Mouse (Mus musculus): ENCODE data around the gene Wdr76. TPM values are rescaled to one million over a fixed set of nuclear protein-coding genes. Genes with fewer than 3 reads are reported as not detected.

Wdr76 gene
- polyA plus RNA-seq, 1 experiment from 2014 or later: 9.1 TPM

GRCm38 (mm10) chr2:121587523-121588308, 81.2 kb downstream of the Wdr76 start:
- Histone ChIP-seq H3K36me3 (no peaks in the 10 kb centered on the region), H3K27ac (peak overlapping the region; percentile 74; the same call in 1 of the 2 replicates), H3K27me3 (ENCODE audit: low read depth, poor library complexity, severe bottlenecking) (0 out of 2 replicates have a peak, but pooled peaks cover 3% of the 10 kb centered on the region), H3K9me3 (replicated peaks) (no peaks in the 10 kb centered on the region), H3K4me1 (peaks cover 23% of the 10 kb centered on the region), H3K4me3 (0 out of 2 replicates have a peak overlapping the region, but pooled peaks have one; percentile 13)
- WGBS: 31% methylated on average over 12 of the region's 12 CpGs
- peak; percentile 60 for DNase-seq (ENCODE audit: low spot score)

- no peak for DNase-seq (ENCODE audit: low spot score)
- Histone ChIP-seq H3K27ac (peak overlapping the region; percentile 74), H3K36me3 (no peaks in the 10 kb centered on the region), H3K27me3 (ENCODE audit: low read depth, poor library complexity, severe bottlenecking) (0 out of 2 replicates have a peak, but pooled peaks cover 3% of the 10 kb centered on the region), H3K4me3 (0 out of 2 replicates have a peak overlapping the region, but pooled peaks have one; percentile 13), H3K4me1 (peaks cover 23% of the 10 kb centered on the region), H3K9me3 (replicated peaks) (no peaks in the 10 kb centered on the region)
- WGBS: 54% methylated on average over 4 of the region's 4 CpGs
These were observed 81.8 kb downstream of the Wdr76 start for GRCm38 (mm10) chr2:121588309-121588694.

- DNase-seq (ENCODE audit: low spot score): no peak
- Histone ChIP-seq H3K9me3 (replicated peaks) (no peaks in the 10 kb centered on the region), H3K4me3 (no peak overlapping the region), H3K27ac (no peak overlapping the region), H3K4me1 (peaks cover 31% of the 10 kb centered on the region), H3K27me3 (ENCODE audit: low read depth, poor library complexity, severe bottlenecking) (0 out of 2 replicates have a peak, but pooled peaks cover 3% of the 10 kb centered on the region), H3K36me3 (no peaks in the 10 kb centered on the region)
- 65% methylated on average over 3 of the region's 3 CpGs for WGBS
These were observed 87.6 kb downstream of the Wdr76 start for GRCm38 (mm10) chr2:121594131-121594530.

Other genes starting within 250 kb of the Wdr76 start
- 116 and 135 TPM in 2 replicates for gene Trp53bp1, start 235.3 kb upstream of the Wdr76 start, polyA plus RNA-seq (2016; fragmentation: Nextera tagmentation; extraction: Ambion mirVana)
- gene Map1a, start 217.1 kb upstream of the Wdr76 start, polyA plus RNA-seq (2016; fragmentation: Nextera tagmentation; extraction: Ambion mirVana): 1.5 and 2.0 TPM in 2 replicates
- 7.5 and 8.9 TPM in 2 replicates for gene Ppip5k1, start 151.3 kb upstream of the Wdr76 start, polyA plus RNA-seq (2016; fragmentation: Nextera tagmentation; extraction: Ambion mirVana)
- 0.59 and 1.5 TPM in 2 replicates for gene Ckmt1, start 149.0 kb upstream of the Wdr76 start, polyA plus RNA-seq (2016; fragmentation: Nextera tagmentation; extraction: Ambion mirVana)
- gene Strc, start 119.6 kb upstream of the Wdr76 start, polyA plus RNA-seq (2016; fragmentation: Nextera tagmentation; extraction: Ambion mirVana): not detected in 2 replicates
- 603 and 646 TPM in 2 replicates for gene Pdia3, start 92.9 kb upstream of the Wdr76 start, polyA plus RNA-seq (2016; fragmentation: Nextera tagmentation; extraction: Ambion mirVana)
- 2.3 and 2.9 TPM in 2 replicates for gene Catsper2, start 92.9 kb upstream of the Wdr76 start, polyA plus RNA-seq (2016; fragmentation: Nextera tagmentation; extraction: Ambion mirVana)
- gene Ell3, start 62.4 kb upstream of the Wdr76 start, polyA plus RNA-seq (2016; fragmentation: Nextera tagmentation; extraction: Ambion mirVana): 6.4 and 8.1 TPM in 2 replicates
- 472 and 490 TPM in 2 replicates for gene Serf2, start 57.5 kb upstream of the Wdr76 start, polyA plus RNA-seq (2016; fragmentation: Nextera tagmentation; extraction: Ambion mirVana)
- gene Hypk, start 53.4 kb upstream of the Wdr76 start, polyA plus RNA-seq (2016; fragmentation: Nextera tagmentation; extraction: Ambion mirVana): 172 and 201 TPM in 2 replicates
- 0.10 TPM in 1 of 2 replicates, not detected in the other for gene Serinc4, start 49.9 kb upstream of the Wdr76 start, polyA plus RNA-seq (2016; fragmentation: Nextera tagmentation; extraction: Ambion mirVana)
- 44.5 and 54.5 TPM in 2 replicates for gene Mfap1b, start 32.7 kb upstream of the Wdr76 start, polyA plus RNA-seq (2016; fragmentation: Nextera tagmentation; extraction: Ambion mirVana)
- gene Mfap1a, start 58 bp upstream of the Wdr76 start, polyA plus RNA-seq (2016; fragmentation: Nextera tagmentation; extraction: Ambion mirVana): 24.3 and 29.7 TPM in 2 replicates

Data from limb, embryonic 10.5 days (tissue).